Mouse (Mus musculus): ENCODE measurements at regions not wholly inside any gene's neighbourhood (a gene's known extent, or its start where the extent isn't known, plus 50 kb on each side); places are given as distances from the start of the nearest gene placed in this dataset.

GRCm38 (mm10) chr14:71639083-71639482, 852.6 kb downstream of the Gm9195 start:
- Histone ChIP-seq H3K9ac (ENCODE audit: insufficient read depth, low read depth) (no peak overlapping the region), H3K4me2 (ENCODE audit: insufficient read depth, low read depth, poor library complexity, severe bottlenecking) (no peak overlapping the region), H3K27me3 (replicated peaks) (peaks cover 53% of the 10 kb centered on the region), H3K4me1 (ENCODE audit: control insufficient read depth in 1 of 2, insufficient read depth in 2 of 2) (no peaks in the 10 kb centered on the region), H3K4me3 (replicated peaks in 1 of 3; ENCODE audit: low read depth in 2 of 3, low read length in 2 of 3, poor library complexity in 1 of 3) (no peak overlapping the region), H3K36me3 (replicated peaks in 1 of 2; ENCODE audit: control insufficient read depth in 1 of 2, insufficient read depth in 1 of 2, low read length in 1 of 2) (no peaks in the 10 kb centered on the region), H3K27ac (ENCODE audit: insufficient read depth, low read depth) (no peak overlapping the region), H3K79me2 (replicated peaks; ENCODE audit: control insufficient read depth, extremely low read depth, insufficient read depth, poor library complexity, severe bottlenecking) (no peaks in the 10 kb centered on the region), H3K9me3 (replicated peaks; ENCODE audit: low read length) (no peaks in the 10 kb centered on the region)
- TF ChIP-seq MEF2A (IDR thresholded peaks at IDR 0.05; ENCODE audit: borderline replicate concordance, low read depth, low read length) (no peak), USF1 (IDR thresholded peaks at IDR 0.05; ENCODE audit: low read depth, low read length) (no peak), GABPA (IDR thresholded peaks at IDR 0.05; ENCODE audit: insufficient replicate concordance, low read depth, low read length) (no peak), IRF4 (IDR thresholded peaks at IDR 0.05; ENCODE audit: low read depth, low read length) (no peak), EP300 (IDR thresholded peaks at IDR 0.05; ENCODE audit: low read length) (no peak), ZNF384 (IDR thresholded peaks at IDR 0.05; ENCODE audit: low read depth, low read length) (no peak), POLR2AphosphoS2 (IDR thresholded peaks at IDR 0.05; ENCODE audit: low read depth, low read length) (no peak), BHLHE40 (IDR thresholded peaks at IDR 0.05; ENCODE audit: low read depth, low read length) (no peak), ZKSCAN1 (IDR thresholded peaks at IDR 0.05; ENCODE audit: borderline replicate concordance, low read depth, low read length) (no peak), JUN (IDR thresholded peaks at IDR 0.05; ENCODE audit: insufficient read depth, low read depth, low read length) (no peak), TCF12 (IDR thresholded peaks at IDR 0.05; ENCODE audit: low read depth, low read length) (no peak), MAX (IDR thresholded peaks at IDR 0.05; ENCODE audit: low read length) (no peak)
- DNase-seq (ENCODE audit: extremely low read depth): no peak
- dilution Hi-C loops (cut with MboI; ENCODE audit: extremely low pct_ligation_motif_present, extremely low pct_unique_long_range_greater_than_20kb, low sequenced_read_pairs): no loop called here
- in situ Hi-C loops (cut with MboI; ENCODE audit: low pct_ligation_motif_present, low pct_unique_long_range_greater_than_20kb, low sequenced_read_pairs): no loop called here

- in situ Hi-C loops (cut with MboI; ENCODE audit: low pct_ligation_motif_present, low pct_unique_long_range_greater_than_20kb, low sequenced_read_pairs): no loop called here
Observed at GRCm38 (mm10) chr14:71635091-71635490, 856.5 kb downstream of the Gm9195 start.

GRCm38 (mm10) chr14:71609698-71610301, 881.8 kb downstream of the Gm9195 start:
- no peak overlapping the region for H3K4me3 ChIP-seq (replicated peaks in 1 of 3; ENCODE audit: low read depth in 2 of 3, low read length in 2 of 3, poor library complexity in 1 of 3)
- H3K36me3 ChIP-seq (replicated peaks in 1 of 2; ENCODE audit: control insufficient read depth in 1 of 2, insufficient read depth in 1 of 2, low read length in 1 of 2): no peaks in the 10 kb centered on the region
- no peak overlapping the region for H3K27ac ChIP-seq (ENCODE audit: insufficient read depth, low read depth)
- H3K79me2 ChIP-seq (replicated peaks; ENCODE audit: control insufficient read depth, extremely low read depth, insufficient read depth, poor library complexity, severe bottlenecking): no peaks in the 10 kb centered on the region
- no peak overlapping the region for H3K4me2 ChIP-seq (ENCODE audit: insufficient read depth, low read depth, poor library complexity, severe bottlenecking)
- DNase-seq (ENCODE audit: extremely low read depth): no peak
- dilution Hi-C loops (cut with MboI; ENCODE audit: extremely low pct_ligation_motif_present, extremely low pct_unique_long_range_greater_than_20kb, low sequenced_read_pairs): no loop called here
- in situ Hi-C loops (cut with MboI; ENCODE audit: low pct_ligation_motif_present, low pct_unique_long_range_greater_than_20kb, low sequenced_read_pairs): no loop called here
- peaks cover 53% of the 10 kb centered on the region for H3K27me3 ChIP-seq (replicated peaks)
- H3K9ac ChIP-seq (ENCODE audit: insufficient read depth, low read depth): no peak overlapping the region
- H3K9me3 ChIP-seq (replicated peaks; ENCODE audit: low read length): no peaks in the 10 kb centered on the region
- TF ChIP-seq MAFK (IDR thresholded peaks at IDR 0.05; ENCODE audit: insufficient replicate concordance, low read length) (no peak), GABPA (IDR thresholded peaks at IDR 0.05; ENCODE audit: insufficient replicate concordance, low read depth, low read length) (no peak), ZMIZ1 (IDR thresholded peaks at IDR 0.05; ENCODE audit: low read depth, low read length) (no peak), JUN (IDR thresholded peaks at IDR 0.05; ENCODE audit: insufficient read depth, low read depth, low read length) (no peak), ETS1 (conservative IDR thresholded peaks at IDR 0.05; ENCODE audit: low read depth, low read length) (no peak)
- H3K4me1 ChIP-seq (ENCODE audit: control insufficient read depth in 1 of 2, insufficient read depth in 2 of 2): no peaks in the 10 kb centered on the region

More at GRCm38 (mm10) chr14:71635091-71635490, 856.5 kb downstream of the Gm9195 start:
- TF ChIP-seq PAX5 (IDR thresholded peaks at IDR 0.05; ENCODE audit: low read length): no peak
- Histone ChIP-seq H3K4me3 (replicated peaks in 1 of 3; ENCODE audit: low read depth in 2 of 3, low read length in 2 of 3, poor library complexity in 1 of 3) (no peak overlapping the region), H3K79me2 (replicated peaks; ENCODE audit: control insufficient read depth, extremely low read depth, insufficient read depth, poor library complexity, severe bottlenecking) (no peaks in the 10 kb centered on the region), H3K36me3 (replicated peaks in 1 of 2; ENCODE audit: control insufficient read depth in 1 of 2, insufficient read depth in 1 of 2, low read length in 1 of 2) (no peaks in the 10 kb centered on the region), H3K9ac (ENCODE audit: insufficient read depth, low read depth) (no peak overlapping the region), H3K27ac (ENCODE audit: insufficient read depth, low read depth) (no peak overlapping the region), H3K9me3 (replicated peaks; ENCODE audit: low read length) (no peaks in the 10 kb centered on the region), H3K27me3 (replicated peaks) (peaks cover 51% of the 10 kb centered on the region), H3K4me1 (ENCODE audit: control insufficient read depth in 1 of 2, insufficient read depth in 2 of 2) (no peaks in the 10 kb centered on the region), H3K4me2 (ENCODE audit: insufficient read depth, low read depth, poor library complexity, severe bottlenecking) (no peak overlapping the region)
- no peak for DNase-seq (ENCODE audit: extremely low read depth)
- dilution Hi-C loops (cut with MboI; ENCODE audit: extremely low pct_ligation_motif_present, extremely low pct_unique_long_range_greater_than_20kb, low sequenced_read_pairs): no loop called here
